Mouse (Mus musculus) kidney, postnatal 36 days (tissue): Measurements from ENCODE around the gene Ucp2.
"Not testable (repeated sequence)": the region's sequence is repeated elsewhere in the genome, so short reads cannot be mapped to it uniquely, and the experiment has no call there.

Source experiments
- DNase-seq, 2 experiments: peaks; one replicate each; pipeline ENCODE4 v3.0.0; 2021 to 2022; ENCODE audit warnings: mixed read lengths in 2 of 2

Gene Ucp2

DNA sequence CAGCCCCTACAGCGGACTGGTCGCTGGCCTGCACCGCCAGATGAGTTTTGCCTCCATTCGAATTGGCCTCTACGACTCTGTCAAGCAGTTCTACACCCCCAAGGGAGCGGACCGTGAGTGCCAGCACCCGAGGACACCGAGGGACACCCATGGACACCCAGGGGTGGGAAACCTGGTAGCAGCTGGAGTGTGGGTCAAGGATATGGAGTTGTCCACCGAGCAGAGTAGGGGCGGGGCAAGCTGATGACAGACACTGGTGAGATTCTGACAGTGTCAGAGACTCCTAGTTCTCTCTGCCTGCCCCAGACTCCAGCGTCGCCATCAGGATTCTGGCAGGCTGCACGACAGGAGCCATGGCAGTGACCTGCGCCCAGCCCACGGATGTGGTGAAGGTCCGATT, 13.0 kb upstream of the Ucp2 start:
- no peak for DNase-seq

DNA sequence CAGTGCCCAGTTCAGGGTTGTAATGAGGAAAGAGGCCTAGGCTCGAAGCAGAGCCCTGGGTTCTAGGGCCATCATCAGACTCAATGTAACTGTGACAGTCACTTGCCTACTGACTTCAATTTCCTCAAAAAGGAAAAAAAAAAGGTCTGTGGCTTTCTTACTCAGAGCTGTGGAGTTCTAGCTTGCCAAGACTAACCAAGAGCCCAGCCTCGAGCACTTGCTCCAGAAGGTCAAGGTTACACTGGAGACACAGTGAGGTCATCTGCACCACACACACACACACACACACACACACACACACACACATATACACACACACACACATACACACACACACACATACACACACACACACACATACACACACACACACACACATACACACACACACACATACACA, 11.1 kb upstream of the Ucp2 start:
- DNase-seq = not testable (repeated sequence)

DNA sequence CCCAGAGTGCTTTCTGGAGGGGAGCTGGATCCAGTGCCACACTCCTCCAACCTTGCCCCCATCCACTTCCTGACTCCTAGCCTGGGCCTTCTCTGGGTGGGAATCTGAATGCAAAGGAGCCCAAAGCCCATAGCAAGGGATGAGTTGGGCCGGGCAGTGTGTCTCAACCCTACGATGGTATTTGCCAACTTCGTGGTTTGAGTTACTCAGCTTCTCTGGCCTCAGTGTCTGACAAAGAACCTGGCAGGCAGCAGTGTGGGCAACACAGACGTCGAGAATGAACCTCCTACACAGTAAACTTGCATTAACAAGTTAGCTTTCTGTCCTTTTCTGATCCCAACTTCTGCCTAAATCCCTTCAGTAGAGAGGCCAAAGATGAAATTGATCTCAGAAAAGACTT, 8.6 kb upstream of the Ucp2 start:
- DNase-seq = no peak

DNA sequence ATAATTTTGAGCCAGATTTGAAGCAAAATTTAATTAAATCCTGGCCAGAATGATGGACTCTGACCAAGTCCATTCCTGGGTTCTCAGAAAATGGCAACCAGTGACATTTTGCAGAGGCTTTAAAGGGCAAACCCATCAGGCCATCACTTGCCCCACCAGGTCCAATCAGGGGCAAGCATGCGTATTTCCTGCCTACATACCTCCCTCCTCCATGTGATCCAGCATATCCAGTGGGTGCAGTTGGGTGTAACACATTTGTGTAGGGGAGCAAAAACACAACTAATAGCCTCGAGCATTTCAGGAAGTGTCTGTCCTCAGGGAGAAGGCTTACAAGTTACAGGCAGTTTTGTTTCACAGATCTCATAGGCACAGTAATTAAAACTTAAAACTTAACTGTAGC, 5.8 kb upstream of the Ucp2 start:
- DNase-seq = no peak

DNA sequence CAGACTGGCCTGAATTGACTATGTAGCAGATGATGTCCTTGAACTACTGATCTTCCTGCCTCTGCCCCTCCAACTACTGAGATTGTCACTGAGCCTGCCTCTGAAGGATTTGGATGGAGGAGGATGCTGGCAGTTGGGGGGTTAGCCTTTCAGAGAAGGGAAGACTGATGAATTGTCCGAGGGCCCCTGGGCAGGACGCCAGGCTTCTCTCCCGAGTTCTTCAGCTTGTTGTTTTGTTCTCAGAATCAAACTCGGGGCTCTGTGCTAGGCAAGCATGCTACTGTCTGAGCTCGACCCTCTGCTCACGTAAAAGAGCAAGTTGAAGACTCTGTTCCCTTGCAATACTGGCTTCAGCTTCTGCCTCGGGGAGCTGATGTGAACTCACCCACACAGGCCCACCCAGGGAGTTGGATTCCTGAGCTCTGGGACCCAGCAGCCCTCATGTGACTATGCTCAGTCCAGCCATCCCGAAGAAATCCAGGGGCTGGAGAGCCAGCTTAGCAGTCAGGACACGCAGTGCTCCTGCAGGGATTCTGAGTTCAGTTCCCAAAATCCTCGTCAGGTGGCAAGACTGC, 4.6 kb upstream of the Ucp2 start:
- no peak for DNase-seq

DNA sequence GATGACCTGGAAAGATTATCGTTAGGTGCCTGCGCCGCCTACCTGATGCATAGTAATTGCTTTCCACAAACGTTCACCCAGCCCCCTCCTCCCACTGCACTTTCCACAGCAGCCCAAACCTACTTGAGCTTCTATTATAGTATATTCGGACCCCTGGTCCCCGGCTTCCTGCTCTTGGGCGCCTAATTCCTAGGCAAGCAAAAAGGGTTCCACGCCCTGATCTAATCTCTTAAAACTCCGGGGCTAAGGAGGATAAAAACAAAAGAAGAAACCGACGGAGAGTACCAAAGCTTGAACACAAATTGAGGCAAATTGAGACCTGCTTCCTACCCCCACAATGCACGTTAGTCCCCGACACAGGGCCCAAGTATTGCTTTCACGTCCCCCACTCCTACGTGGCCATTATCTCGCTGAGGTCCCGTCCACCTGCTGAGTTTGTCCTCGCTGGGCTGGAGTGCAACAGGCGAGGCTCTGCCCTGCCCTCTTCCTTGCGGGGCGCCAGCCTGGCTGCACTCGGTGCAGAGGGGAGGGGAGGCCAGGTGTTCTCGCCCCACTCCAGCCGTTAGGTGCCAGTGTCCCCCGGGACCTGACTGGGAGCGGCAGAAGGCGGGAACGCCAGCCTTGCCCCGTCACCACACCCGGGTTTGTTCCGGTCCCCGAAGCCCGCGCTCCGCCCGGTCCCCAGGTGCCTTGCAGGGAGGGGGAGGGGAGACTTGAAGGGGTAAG, 583 bp upstream of the Ucp2 start:
- peak; percentile 45 to 71 for DNase-seq

DNA sequence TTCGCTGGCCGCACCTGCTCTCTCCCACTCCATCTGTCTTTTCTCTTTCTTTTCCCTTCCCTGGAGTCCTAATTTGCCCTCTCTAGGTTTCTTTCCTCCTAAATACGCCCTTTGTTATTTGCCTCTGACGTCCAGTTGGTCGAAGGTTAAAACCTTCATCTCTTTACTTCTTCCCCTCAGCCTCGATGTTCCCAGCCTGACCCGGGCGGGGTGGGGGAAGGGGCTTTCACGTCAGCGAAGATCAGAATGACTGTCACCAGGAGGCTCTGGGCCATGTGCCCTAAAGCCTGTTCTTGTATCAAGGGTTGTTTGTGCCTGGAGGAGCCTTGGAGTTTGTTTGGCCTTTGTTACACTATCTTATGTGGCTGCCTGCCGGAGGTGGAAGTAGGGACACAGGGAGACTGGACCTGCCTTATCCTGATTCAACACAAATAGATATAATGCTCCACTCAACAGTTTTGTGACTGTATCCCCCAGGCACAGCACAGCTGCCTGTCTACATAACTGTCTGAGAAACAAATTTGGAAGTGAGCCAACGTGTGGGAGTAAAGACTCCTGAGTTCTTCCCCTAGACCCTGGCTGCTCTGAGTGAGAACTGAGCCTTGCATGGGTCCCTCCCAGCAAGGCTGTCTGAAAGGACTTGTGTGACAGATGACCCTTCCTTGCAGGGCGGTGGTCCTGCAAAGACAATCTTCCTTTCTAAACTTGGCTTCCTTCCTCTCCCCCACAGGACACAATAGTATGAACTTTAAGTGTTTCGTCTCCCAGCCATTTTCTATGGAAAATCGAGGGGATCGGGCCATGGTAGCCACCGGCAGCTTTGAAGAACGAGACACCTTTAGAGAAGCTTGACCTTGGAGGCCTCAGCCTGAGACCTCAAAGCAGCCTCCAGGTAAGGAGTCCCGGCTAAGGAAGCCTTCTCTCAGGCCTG, 612 bp downstream of the Ucp2 start:
- peak; percentile 43 to 47 for DNase-seq

DNA sequence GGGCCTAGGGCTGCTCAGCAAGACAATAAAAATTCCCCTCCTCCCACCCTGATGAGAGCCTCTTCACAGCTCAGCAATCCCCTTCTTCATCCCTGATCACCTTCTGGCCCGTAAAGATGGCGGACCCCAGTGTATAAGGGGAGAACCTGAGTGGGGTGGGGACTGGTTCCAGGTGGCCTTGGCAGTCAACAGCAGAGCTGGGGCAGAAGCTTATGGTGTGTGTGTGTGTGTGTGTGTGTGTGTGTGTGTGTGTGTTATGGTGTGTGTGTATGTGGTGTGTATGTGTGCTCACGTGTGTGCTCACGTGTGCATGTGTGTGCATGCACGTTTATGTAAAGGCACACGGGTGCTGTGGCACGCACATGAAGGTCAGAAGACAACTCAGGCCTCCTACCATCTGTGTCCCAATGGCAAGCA, 1.3 kb downstream of the Ucp2 start:
- no peak for DNase-seq

DNA sequence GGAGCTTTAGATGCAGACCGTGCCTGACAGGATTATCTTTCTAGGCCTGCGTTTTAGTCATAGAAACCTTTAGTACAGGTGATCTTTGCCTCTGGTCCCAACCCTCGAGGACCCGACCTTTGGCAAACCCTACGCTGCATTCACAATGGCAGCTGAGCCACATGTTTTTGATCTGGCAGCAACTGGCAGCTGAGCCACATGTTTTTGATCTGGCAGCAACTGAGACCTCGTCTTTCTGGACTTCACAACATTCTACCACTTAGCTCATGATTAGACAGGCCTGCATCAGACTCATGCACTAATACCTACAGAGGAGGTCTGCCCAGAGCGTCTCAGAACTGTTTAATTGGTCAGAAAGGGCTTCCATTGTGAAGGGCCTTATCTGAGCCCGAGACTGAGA, 1.9 kb downstream of the Ucp2 start:
- peak; percentile 30 to 41 for DNase-seq

DNA sequence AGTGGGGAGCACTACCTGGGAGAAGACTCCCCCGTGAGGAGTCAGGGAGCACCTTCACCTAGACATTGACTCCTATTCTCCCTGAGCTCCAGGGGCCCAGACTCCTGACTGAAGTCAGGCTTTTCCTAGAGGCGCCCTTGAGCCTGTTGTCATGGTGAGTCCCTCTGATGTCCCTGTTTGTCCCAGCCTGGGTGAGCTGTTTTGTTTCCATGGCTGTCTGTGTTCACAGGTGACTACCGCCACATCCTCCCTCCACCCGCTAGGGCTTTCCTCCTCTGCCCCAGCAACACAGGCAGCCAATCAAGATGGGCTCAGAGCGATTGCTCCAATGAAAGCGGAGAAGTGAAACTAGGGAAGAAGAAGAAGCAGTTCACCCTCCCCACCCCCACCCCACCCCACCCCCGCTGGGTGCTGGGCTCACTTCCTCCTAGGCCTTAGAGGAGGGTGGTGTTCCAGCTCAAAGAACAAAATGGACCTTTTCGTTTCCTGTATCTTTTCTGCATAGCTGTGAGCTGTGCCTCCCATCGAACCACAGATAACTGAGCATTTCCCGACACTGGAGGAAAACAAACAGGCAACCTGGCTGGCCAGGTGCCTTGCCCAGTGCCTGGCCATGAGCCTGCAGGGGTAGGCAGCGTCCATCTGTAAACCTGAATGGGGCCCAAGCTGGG, 2.6 kb downstream of the Ucp2 start:
- peak; percentile 65 to 74 for DNase-seq

DNA sequence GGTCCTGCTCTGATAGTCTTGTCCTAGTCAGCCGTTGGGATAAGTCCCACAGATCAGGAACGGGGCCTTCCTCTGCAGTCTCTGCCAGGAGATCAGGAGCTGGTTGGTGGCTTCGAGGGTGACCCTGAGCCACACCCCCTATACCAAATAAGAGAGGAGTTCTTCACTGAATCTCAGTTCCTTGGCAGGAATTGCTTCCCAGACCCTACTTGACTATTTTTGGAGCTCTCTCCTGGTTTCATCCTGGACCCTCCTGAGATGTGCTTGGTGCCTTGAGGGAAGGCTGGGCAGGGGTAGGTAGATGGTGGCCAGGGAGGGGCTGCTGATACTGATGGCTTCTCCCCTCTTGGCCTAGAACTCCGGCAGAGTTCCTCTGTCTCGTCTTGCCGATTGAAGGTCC, 3.2 kb downstream of the Ucp2 start:
- DNase-seq = no peak

DNA sequence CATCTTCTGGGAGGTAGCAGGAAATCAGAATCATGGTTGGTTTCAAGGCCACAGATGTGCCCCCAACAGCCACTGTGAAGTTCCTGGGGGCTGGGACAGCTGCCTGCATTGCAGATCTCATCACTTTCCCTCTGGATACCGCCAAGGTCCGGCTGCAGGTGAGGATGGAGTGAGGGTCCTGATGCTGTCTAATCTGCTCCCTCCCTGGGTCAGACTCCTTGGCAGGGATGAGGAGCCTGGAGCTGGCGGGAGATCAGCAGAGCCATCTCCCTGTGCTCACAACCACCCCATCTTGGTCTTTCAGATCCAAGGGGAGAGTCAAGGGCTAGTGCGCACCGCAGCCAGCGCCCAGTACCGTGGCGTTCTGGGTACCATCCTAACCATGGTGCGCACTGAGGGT, 3.7 kb downstream of the Ucp2 start:
- no peak for DNase-seq

DNA sequence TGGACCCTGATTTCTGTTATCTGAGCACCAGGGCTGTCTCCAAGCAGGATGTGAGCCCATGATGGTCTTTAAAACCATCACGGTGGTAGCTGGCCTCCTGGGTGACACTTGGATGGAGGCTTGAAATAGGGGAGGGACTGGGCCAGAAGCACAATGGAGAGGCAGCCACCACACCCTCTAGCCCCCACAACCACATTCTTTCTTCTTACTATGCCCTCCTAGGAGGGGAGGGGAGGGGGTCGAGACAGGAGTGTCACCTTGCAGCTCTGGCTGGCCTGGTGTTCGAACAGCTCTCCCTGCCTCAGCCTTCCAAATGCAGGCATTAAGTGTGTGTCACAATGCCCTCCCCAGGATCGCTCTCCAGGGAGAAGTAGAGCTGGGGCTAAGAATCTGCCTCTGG, 4.3 kb downstream of the Ucp2 start:
- DNase-seq = no peak

DNA sequence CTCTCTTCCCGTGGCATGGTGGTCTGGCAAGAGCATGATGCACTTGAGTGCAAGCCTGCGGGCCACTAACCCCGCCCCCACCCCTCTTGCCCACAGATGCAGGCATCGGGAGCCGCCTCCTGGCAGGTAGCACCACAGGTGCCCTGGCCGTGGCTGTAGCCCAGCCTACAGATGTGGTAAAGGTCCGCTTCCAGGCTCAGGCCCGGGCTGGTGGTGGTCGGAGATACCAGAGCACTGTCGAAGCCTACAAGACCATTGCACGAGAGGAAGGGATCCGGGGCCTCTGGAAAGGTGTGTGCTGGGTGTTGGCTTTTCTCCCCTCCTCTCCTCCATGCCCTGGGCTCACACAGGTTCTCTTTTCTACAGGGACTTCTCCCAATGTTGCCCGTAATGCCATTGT, 4.8 kb downstream of the Ucp2 start:
- no peak for DNase-seq

DNA sequence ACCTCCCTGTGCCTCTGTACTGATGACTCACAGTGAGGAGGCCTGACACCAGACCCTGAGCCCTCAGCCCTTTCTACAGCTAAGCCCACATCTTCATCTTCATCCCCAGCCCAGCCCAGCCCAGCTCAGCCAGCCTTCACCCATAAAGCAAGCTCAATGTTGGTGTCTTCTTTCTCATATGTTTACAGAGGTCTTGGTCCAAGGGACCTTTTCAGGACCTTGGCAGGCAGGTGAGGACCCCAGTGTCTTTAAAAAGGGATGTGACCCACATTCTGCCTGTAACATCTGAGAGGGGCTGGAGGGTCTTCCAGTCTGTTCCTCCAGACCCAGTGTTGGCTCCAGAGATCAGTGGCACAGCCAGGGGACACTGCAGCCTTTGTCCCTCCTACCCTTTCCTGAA, 6.3 kb downstream of the Ucp2 start:
- no peak for DNase-seq

DNA sequence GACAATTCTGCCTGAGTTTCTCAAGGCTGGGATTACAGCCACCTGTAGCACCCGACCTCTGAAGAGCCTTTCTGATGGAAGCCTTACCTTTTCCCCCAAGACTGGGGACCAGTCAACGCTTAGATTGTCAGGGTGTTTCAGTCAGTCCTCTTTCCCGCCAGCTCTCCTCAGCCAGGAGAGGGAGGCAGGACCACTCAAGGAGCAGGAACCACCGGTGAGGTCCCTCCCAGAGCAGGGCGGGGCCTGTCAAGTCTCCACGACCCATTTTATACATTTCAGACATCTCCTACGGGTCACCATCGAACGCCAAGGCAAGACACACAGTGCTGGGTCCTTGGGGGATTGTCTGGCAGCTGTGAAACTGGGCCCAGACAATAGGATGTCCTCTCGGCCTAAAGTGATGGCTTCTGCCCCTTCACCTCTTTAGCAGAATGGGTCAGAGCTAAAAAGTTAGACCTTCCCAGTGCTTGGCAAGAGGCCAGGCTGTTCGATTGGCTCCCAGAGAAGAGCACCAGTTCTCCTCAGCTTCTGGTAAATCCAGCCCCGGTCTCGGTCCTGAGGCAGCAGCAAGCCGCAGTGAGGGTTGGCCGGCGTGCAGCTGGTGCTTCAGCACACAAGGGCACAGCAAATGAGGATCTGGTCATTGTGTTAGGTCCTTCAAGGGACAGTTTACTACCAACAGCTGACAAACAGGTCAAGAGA, 7.3 kb downstream of the Ucp2 start:
- DNase-seq = peak; percentile 32 to 45

DNA sequence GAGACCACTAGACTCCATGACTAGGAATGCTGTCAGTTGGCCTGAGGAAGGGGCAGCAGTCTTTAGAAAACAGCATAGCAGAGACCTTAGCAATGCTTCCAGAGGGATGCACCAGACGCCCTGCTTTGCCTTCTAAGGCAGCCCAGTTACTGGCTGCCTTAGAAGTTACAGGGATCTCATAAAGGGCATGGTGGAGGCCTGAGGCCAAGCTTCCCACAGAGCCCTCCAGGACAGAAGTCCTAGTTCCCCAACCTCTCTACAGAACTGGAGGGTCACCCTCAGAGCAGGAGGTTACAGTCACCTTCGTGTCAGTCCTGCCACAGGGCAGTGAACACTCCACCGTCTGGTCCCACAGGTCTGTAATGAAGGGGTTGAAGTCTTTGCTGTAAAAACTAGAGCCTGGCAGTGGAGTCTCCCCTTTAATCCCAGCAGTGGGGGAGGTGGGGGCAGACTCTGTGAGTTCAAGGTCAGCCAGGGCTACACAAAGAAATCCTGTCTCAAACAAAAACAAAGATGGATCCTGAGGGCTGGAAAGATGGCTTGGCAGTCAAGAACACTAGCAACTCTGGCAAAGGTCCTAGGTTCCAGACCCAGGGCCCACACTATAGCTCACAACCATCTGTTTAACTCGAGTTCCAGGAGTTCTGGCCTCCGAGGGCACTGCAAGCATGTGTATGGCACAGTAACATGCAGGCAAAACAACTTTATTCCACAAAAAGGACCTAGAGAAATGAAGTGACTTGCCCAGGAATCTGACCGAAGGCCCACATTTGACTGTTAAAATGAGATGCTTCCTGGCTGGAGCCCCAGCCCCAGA, 8.1 kb downstream of the Ucp2 start:
- peak in 1 of 2 experiments; percentile 17 for DNase-seq

DNA sequence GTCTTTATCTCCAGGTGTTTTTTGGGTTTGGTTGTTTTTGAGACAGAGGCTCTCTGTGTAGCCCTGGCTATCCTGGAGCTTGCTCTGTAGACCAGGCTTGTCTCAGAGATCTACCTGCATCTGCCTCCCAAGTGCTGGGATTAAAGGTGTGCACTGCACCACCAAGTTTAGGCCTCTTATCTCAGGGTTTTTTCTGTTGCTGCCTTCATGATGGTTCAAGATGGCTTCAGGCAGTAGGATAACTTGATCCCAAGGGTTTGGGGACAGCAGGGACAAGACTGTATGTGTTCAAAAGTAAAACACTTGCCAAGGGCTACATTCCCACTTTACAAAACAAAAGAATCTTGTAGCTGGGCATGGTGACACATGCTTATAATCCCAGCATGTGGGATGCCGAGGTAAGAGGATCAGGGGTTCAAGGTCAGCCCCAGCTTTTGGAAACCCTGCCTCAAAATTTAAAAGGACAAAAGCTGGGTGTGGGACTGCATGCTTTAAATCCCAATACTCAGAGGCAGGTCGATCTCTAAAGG, 8.8 kb downstream of the Ucp2 start:
- no peak for DNase-seq

DNA sequence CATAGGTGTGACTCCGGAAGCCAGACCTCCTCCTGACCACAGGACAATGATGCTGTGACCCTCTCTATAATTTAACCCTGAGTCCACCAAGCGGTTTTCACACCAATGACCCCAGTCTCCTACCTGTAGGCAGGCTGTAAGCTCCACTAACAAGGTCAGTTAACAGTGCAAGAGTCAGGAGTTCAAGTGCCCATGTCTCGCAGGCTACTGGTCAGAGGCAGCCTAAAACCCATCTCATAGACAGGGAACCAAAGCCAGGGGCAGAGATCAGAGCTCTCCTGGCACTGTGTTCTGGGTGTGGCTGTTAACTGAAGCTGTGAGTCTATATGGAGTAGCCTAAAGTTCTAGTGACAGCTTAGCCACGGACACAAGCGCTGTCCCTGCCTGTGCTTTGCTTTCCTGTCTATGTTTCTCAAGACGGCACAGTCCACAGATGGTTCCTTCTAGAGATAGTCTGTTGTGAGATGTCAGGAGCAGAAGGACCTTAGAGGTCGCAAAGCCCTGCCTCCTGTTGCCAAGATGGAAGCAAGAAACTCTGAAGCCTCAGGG, 9.3 kb downstream of the Ucp2 start:
- DNase-seq = no peak

DNA sequence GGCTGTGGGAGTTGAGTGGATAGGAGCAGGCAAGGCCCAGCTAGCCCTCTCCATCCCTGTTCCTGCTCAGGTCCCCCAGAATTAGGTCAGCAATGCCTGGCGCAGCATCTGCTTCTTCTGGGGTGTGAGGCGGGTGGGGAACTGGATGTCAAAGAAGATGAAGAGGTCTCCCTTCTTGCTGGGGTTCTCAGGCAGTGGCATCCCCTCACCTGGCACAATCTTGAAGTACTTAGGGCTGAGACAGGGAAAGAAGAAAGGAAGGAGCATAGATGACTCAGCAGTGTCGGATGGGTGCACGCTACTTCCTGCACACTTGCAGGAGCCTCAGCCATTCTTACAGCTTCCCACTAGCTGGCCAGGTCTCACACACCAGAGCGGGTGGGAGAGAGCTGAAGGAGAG, 9.9 kb downstream of the Ucp2 start:
- DNase-seq = no peak
